Mouse (Mus musculus) hindbrain, embryonic 11.5 days (tissue): Measurements from ENCODE around the gene Gm10118. TPM values are rescaled to one million over a fixed set of nuclear protein-coding genes. Genes with fewer than 3 reads are reported as not detected.

ENCODE experiments used
- ATAC-seq: fragments of 200-750 bp; cut with Nextera tagmentation; 2 replicates; pipeline ENCODE4 v1.8.0; 2017; ENCODE audit warnings: mild to moderate bottlenecking, moderate TSS enrichment, moderate library complexity; ENCODE audit not compliant: low FRiP score
- DNase-seq: peaks from one replicate; pipeline ENCODE4 v3.0.0-alpha.2; 2015; ENCODE audit warnings: low spot score
- H3K27ac ChIP-seq: fragments of 300-500 bp; sonication (generic); 2 replicates; pipeline ENCODE4 v1.5.1; 2014; ENCODE audit warnings: mild to moderate bottlenecking, low read depth, low read length
- H3K27me3 ChIP-seq: fragments of 300-500 bp; sonication (generic); 2 replicates; pipeline ENCODE4 v1.6.1; 2014; ENCODE audit warnings: mild to moderate bottlenecking, low read length, moderate library complexity, mixed read lengths; ENCODE audit not compliant: control insufficient read depth, insufficient read depth
- H3K36me3 ChIP-seq: fragments of 300-500 bp; sonication (generic); 2 replicates; pipeline ENCODE4 v1.6.1; 2014; ENCODE audit warnings: mild to moderate bottlenecking, low read length, moderate library complexity, mixed read lengths; ENCODE audit not compliant: control insufficient read depth, insufficient read depth
- H3K4me1 ChIP-seq: fragments of 300-500 bp; sonication (generic); replicated peaks from 2 replicates; pipeline ENCODE4 v1.6.1; 2014; ENCODE audit warnings: low read length, mixed read lengths; ENCODE audit not compliant: control insufficient read depth, insufficient read depth
- H3K4me2 ChIP-seq: fragments of 300-500 bp; sonication (generic); replicated peaks from 2 replicates; pipeline ENCODE4 v1.6.1; 2014; ENCODE audit warnings: mild to moderate bottlenecking, low read depth, low read length
- H3K4me3 ChIP-seq: fragments of 300-500 bp; sonication (generic); 2 replicates; pipeline ENCODE4 v1.5.1; 2014; ENCODE audit warnings: low read depth, low read length
- H3K9ac ChIP-seq: fragments of 300-500 bp; sonication (generic); 2 replicates; pipeline ENCODE4 v1.6.1; 2014; ENCODE audit warnings: low read depth, low read length
- H3K9me3 ChIP-seq: fragments of 300-500 bp; sonication (generic); 2 replicates; pipeline ENCODE4 v1.6.1; 2016; ENCODE audit warnings: low read length; ENCODE audit not compliant: control insufficient read depth
- WGBS: fragments of 180-500 bp; shearing (Covaris S2); extraction: QIAGEN DNeasy Blood & Tissue Kit; methylation state at CpG from one replicate; pipeline ENCODE4 v1.1.7; 2014; 5-methylcytosine and 5-hydroxymethylcytosine counted together
- polyA plus RNA-seq: library from polyadenylated mRNA; unstranded; fragments of >200 nt; fragmentation: Nextera tagmentation; extraction: Ambion mirVana; gene quantifications from 2 replicates; pipeline ENCODE4 v1.2.1, GENCODE M21; 2014

The Gm10118 gene
- 0.31 and 0.63 TPM in 2 replicates for polyA plus RNA-seq

DNA sequence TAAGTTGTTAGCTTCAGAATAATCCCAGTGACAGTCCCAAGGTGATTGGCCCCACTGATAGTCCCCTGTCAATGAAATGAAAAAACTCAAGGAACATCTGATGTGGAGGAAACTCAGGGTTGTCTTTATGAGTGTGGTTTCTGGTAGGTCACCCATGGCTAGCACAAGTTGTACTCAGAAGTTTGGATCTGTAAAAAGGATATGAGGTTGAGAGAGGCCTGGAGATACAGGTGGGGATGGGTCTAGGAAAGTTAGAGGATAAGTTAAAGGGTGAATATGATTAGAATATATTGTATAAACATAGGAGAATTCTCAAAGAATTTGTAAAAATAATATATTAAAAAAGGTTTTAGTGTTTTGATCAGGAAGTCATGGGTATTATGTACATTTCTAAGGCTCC, at the start of gene Gm10118:
TSS of gene Gm10118 (minus strand) at position 101 of the 400 bp plus-strand sequence.
- ATAC-seq = no peak
- Histone ChIP-seq H3K9ac (no peak within 1 kb of the TSS), H3K36me3 (no peaks in the 10 kb centered on the region), H3K4me1 (no peaks in the 10 kb centered on the region), H3K27me3 (no peaks in the 10 kb centered on the region), H3K4me3 (no peak within 1 kb of the TSS), H3K9me3 (no peaks in the 10 kb centered on the region), H3K27ac (no peak within 1 kb of the TSS), H3K4me2 (no peak within 1 kb of the TSS)
- no peak for DNase-seq

DNA sequence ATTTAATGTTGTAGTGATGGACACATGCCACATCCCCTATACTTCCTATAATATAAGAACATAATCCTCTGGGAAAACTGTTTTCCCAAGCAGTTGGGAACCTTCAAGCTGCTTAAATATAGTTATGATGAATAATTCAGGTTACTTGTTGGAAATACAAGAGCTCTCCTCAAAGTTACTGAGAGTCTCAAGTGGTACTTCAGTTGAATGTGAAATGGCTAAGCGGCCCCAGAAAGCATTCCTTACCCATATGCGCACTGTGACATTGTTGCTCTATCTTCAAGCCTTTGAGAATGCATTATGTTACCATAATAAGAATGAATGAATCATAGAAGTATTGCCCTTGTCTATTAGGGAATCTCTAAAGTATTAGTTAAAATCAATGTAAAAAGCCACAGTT, 45.1 kb upstream of the Gm10118 start:
- no peak overlapping the region for H3K4me3 ChIP-seq
- H3K9ac ChIP-seq = no peak overlapping the region
- H3K4me1 ChIP-seq = no peaks in the 10 kb centered on the region
- H3K27ac ChIP-seq = no peak overlapping the region
- no peaks in the 10 kb centered on the region for H3K9me3 ChIP-seq
- no peak for ATAC-seq
- H3K27me3 ChIP-seq = no peaks in the 10 kb centered on the region
- 95% methylated on average over 2 of the region's 2 CpGs for WGBS
- H3K36me3 ChIP-seq = no peaks in the 10 kb centered on the region
- H3K4me2 ChIP-seq = no peak overlapping the region
- DNase-seq = no peak

DNA sequence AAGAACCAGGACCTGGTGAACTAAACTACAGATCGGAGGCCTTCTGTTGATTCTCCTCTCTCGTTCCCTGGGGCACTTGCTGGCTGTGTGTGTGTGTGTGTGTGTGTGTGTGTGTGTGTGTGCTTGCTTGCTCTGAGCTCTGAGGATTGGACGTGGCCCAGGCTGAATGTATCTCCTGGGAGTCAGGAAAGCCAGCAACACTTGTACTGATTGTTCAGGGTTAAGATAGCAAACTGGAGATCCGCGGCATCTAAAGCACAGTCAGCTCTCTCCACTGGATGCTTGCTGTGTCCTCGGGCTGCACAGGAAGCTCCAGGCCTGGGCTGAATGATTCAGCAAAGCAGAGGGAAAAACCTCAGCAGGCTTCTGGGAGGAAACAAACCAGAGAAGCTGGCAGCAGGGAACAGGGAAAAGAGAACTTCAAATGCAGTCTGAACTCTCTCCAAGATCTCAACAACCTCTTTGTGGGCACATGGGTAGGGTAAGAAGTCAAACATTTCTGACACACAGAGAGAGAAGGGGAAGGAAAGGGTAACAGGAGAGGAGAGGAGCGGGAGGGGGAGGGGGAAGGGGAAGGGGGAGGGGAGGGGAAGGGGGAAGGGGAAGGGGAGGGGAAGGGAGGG, 27.2 kb upstream of the Gm10118 start:
- Histone ChIP-seq H3K36me3 (no peaks in the 10 kb centered on the region), H3K9me3 (no peaks in the 10 kb centered on the region), H3K9ac (no peak overlapping the region), H3K4me3 (no peak overlapping the region), H3K27me3 (no peaks in the 10 kb centered on the region), H3K4me2 (no peak overlapping the region), H3K27ac (no peak overlapping the region), H3K4me1 (no peaks in the 10 kb centered on the region)
- ATAC-seq (0 out of 2 replicates have a peak, but pooled peaks have one; percentile 35), DNase-seq (peak; percentile 27)
- WGBS = 17% methylated on average over 6 of the region's 7 CpGs

DNA sequence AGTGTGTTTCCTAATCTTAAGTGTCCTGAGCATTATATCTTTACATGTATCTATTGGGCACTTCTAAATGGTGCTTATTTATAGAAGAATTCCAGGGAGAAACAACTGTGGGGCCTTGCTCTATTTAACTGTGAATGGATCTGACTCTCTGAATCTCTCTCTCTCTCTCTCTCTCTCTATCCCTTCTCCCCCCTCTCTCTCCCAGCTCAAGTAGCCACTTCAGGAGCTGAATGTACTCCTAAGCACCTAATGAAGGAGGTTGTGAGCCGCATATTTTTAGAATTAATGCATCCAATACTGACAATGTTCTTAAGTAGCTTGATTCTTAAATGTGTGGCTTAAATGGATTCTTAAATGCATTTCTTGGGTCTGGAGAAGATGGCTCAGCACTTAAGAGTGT, 24.2 kb upstream of the Gm10118 start:
- Histone ChIP-seq H3K4me3 (no peak overlapping the region), H3K4me1 (no peaks in the 10 kb centered on the region), H3K27ac (no peak overlapping the region), H3K4me2 (no peak overlapping the region), H3K9ac (no peak overlapping the region), H3K9me3 (no peaks in the 10 kb centered on the region), H3K27me3 (no peaks in the 10 kb centered on the region), H3K36me3 (no peaks in the 10 kb centered on the region)
- no peak for ATAC-seq
- 94% methylated on average over 1 of the region's 1 CpGs for WGBS
- DNase-seq = no peak

DNA sequence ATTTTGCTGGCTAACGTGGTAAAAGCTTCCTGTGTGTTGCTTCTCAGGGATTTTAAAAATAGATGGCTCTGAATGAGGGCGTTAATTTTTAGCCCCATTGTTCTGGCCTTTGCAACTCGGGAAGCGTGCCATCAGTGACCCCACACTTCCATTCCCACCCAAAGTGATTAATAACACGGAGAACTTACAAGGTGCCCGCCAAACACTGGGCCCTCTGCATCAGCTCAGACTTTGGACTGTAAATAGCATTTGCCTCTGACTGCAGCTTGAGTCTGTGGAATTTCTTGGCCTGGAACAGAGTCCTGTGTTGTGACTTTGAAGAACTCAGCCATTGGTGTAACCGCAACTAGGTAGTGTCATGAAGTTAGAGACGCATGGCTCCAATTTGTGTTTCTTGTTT, 23.6 kb upstream of the Gm10118 start:
- 65% methylated on average over 8 of the region's 8 CpGs for WGBS
- no peak for DNase-seq
- Histone ChIP-seq H3K9ac (no peak overlapping the region), H3K4me3 (no peak overlapping the region), H3K27me3 (no peaks in the 10 kb centered on the region), H3K4me1 (no peaks in the 10 kb centered on the region), H3K4me2 (no peak overlapping the region), H3K36me3 (no peaks in the 10 kb centered on the region), H3K27ac (no peak overlapping the region), H3K9me3 (no peaks in the 10 kb centered on the region)
- no peak for ATAC-seq

DNA sequence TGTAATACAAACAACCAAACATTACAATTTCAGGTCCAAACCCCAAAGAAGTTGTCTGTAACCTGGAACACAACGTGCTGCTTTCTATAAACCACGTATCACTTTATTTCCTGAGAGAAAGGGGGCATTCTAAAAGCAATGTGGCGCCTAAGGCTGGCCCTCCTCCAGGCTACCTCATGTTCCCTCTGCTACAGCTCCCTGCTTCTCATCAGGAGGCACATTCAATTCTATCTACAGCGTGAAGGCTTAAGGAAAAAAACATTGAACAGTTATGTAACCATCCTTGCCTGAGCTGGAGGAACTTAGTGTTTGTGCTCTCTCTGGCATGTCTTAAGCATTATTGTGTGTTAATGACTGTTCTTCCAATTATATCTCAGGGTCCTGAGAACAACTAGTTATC, 20.0 kb upstream of the Gm10118 start:
- ATAC-seq (no peak), DNase-seq (no peak)
- H3K4me2 ChIP-seq = no peak overlapping the region
- no peak overlapping the region for H3K27ac ChIP-seq
- H3K36me3 ChIP-seq = no peaks in the 10 kb centered on the region
- no peaks in the 10 kb centered on the region for H3K4me1 ChIP-seq
- 85% methylated on average over 4 of the region's 4 CpGs for WGBS
- H3K27me3 ChIP-seq = no peaks in the 10 kb centered on the region
- no peaks in the 10 kb centered on the region for H3K9me3 ChIP-seq
- H3K4me3 ChIP-seq = no peak overlapping the region
- H3K9ac ChIP-seq = no peak overlapping the region

DNA sequence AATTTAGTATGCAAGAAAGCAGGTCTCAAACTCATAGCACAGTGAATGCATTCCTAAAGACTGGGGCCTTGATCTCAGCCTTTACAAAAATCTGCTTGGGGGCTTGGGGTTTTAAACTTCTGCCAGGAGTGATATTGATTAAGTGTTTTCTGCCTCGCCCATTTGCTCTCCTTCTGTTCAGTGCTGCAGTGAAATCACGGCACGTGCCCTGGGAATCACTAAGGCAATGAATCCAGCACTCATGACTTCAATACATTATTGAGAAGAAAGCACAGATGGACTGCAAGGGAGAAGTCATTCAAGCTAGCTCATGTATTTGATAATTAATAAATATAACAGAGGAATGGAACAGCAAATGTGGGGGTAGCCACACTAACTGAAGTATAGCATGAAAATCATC, 18.3 kb upstream of the Gm10118 start:
- Histone ChIP-seq H3K4me3 (no peak overlapping the region), H3K27ac (no peak overlapping the region), H3K9ac (no peak overlapping the region), H3K4me2 (no peak overlapping the region), H3K27me3 (no peaks in the 10 kb centered on the region), H3K36me3 (no peaks in the 10 kb centered on the region), H3K4me1 (no peaks in the 10 kb centered on the region), H3K9me3 (no peaks in the 10 kb centered on the region)
- 39% methylated on average over 3 of the region's 3 CpGs for WGBS
- DNase-seq (peak; percentile 18), ATAC-seq (peak; percentile 58)

DNA sequence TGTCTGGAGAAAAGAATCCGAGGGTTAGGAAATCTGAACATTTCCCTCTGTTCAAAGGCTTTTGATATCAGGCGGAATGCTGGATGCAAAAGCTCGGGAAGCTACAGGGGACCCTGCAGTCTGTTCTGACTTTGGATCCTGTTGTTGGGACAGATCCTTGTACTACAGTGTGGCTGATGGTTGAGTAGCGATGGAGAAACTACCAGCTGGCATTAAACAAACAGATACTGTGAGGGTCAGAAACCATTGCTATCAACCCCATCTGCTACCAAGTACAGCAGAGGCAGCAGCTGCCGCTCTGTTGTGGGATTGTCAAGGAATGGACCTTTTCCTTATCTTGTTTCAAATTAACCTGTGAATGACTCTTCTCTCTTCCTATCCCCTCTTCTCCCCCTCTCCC, 6.7 kb upstream of the Gm10118 start:
- no peaks in the 10 kb centered on the region for H3K4me1 ChIP-seq
- no peak for DNase-seq
- no peaks in the 10 kb centered on the region for H3K36me3 ChIP-seq
- no peak for ATAC-seq
- no peak overlapping the region for H3K9ac ChIP-seq
- no peaks in the 10 kb centered on the region for H3K9me3 ChIP-seq
- WGBS = 78% methylated on average over 5 of the region's 5 CpGs
- no peak overlapping the region for H3K4me3 ChIP-seq
- H3K4me2 ChIP-seq = no peak overlapping the region
- H3K27me3 ChIP-seq = no peaks in the 10 kb centered on the region
- no peak overlapping the region for H3K27ac ChIP-seq

DNA sequence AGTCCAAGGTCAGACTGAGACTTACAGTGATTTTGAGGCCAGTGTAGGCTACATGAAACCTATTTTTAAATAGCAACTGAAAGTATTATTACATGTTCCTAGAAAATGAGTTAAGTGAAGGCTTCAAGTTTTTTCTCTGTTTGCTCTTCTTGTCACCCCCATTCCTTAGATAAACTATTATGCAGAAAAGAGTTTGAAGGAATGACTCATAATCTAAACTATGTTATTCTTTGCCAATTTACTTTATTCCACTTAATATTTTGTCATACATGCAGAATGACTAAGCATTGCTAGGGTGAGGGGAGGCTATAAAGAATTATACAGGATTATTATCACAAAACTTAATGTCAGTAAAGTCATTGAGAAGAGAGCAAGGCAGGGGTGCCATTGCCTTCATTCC, 18.4 kb downstream of the Gm10118 start:
- H3K27me3 ChIP-seq = no peaks in the 10 kb centered on the region
- H3K9me3 ChIP-seq = no peaks in the 10 kb centered on the region
- DNase-seq (no peak), ATAC-seq (no peak)
- no peak overlapping the region for H3K4me2 ChIP-seq
- H3K36me3 ChIP-seq = no peaks in the 10 kb centered on the region
- H3K9ac ChIP-seq = no peak overlapping the region
- no peaks in the 10 kb centered on the region for H3K4me1 ChIP-seq
- H3K27ac ChIP-seq = no peak overlapping the region
- H3K4me3 ChIP-seq = no peak overlapping the region
